Mouse (Mus musculus): ENCODE measurements around the gene Ccnt2.

Ccnt2 gene

DNA sequence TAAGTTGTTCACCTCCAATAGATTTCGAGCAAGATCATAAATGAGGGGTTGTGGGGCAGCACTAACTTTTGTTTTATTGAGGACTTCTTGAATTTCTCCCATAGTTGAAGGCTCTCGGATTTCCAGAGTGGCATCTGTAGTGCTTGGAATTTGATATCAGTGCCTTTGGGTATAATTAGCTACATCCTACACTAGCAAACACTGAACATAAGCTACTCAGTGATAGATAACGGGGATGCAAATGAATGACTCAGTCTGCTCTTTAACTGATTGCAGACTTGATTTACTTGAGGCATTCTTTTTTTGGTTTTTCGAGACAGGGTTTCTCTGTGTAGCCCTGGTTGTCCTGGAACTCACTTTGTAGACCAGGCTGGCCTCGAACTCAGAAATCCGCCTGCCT, 15.0 kb downstream of the Ccnt2 start:
- in situ Hi-C loops (cut with MboI; ENCODE audit: low sequenced_read_pairs), result no loop called here

DNA sequence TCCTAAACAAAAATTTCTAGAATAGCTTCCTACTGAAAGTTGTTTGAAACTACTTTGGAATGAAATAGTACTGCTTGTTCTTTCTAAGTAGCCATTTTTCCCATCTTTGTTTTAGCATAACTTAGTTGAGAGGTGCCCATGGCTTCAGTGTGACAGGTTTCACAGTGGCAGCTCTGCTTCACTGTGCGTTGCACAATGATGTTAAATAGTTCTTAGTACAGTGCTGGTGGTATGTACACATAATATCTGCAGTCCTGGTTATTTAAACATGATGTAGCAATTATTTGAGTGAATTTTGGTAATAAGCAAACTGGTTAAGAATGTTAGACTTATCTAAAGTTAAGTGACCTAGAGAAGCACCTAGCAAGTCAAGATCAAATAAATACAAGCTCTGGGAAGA, 19.5 kb downstream of the Ccnt2 start:
- in situ Hi-C loops (cut with MboI; ENCODE audit: low sequenced_read_pairs), result no loop called here

DNA sequence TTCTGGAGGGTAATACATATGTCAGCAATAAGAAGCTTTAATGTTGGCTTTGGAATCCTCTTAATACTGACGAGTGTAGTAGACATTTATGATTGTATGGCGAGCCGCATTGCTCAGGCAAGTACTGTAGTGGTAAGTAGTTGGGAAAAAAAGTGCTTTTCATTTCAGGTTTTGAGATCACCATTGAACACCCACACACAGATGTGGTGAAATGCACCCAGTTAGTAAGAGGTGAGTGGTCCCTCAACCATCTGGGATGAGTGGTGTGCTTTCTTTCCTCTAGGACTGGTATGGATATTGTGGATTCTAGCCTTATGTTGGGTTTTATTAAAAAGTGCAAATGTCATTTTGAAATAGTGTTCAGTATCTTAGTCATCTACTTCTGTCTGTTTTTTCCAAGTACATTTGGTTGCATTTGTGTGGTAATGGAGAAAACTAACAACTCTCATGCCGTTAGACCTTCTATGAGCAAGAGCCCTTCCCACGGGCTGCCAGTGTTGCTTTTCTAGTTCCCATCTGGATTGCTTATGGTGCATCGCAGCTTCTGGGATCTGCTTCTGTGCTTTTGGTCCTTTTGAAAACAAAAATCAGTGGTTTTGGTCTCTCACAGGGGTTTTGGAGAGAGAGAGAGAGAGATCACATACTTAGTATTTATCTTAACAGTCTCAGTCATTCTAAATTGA, 21.3 kb downstream of the Ccnt2 start:
- in situ Hi-C loops (cut with MboI; ENCODE audit: low sequenced_read_pairs), result no loop called here

DNA sequence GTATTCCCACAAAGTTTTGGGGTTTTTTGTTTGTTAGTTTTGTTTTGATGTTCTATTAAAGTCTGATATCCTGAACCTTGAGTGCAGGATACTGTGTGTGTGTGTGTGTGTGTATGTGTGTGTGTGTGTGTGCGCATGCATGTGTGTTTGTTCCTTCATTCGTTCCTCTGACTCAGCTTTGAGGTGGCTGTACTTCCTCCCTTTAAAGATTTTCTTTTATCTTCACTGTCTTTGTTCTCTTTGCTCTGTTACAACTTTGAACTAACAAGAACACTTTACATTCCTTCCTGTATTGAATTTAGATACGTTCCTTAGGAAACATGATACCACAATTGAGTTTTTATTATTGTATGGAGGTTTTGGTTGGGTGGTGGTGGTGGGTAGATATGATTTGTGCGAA, 22.4 kb downstream of the Ccnt2 start:
- in situ Hi-C loops (cut with MboI; ENCODE audit: low sequenced_read_pairs), result no loop called here

DNA sequence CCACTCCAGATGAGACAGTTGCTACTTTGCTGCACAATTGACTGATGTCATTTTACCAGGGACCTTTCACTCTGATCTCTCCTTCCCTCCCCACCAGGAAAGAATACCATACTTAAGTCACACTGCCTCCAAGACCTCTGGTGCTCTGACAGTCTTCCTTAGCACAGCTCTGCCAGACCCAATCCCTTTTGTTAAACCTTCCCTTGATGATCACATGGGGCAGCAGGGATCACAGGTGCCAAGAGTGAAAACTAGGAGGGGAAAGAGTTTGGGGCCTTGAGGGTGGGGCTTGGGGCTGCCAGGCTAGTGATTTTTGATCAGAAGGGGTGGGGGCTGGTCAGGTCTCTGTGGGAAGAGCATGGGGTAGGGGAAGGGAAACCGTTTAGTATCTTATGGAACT, 22.8 kb downstream of the Ccnt2 start:
- in situ Hi-C loops (cut with MboI; ENCODE audit: low sequenced_read_pairs), result no loop called here

DNA sequence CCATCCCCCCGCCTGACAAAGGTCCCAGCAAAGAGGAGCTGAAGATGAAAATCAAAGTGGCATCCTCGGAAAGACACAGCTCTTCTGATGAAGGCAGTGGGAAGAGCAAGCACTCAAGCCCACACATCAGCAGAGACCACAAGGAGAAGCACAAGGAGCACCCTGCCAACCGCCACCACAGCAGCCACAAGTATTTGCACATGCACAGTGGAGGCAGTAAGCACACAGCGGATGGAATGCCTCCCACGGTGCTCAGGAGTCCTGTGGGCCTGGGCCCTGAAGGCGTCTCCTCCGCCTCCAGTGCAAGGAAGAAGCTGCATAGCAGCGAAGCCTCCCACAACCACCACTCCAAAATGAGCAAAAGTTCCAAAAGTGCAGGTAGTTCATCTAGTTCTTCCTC, 29.0 kb downstream of the Ccnt2 start:
- in situ Hi-C loops (cut with MboI; ENCODE audit: low sequenced_read_pairs), result no loop called here

DNA sequence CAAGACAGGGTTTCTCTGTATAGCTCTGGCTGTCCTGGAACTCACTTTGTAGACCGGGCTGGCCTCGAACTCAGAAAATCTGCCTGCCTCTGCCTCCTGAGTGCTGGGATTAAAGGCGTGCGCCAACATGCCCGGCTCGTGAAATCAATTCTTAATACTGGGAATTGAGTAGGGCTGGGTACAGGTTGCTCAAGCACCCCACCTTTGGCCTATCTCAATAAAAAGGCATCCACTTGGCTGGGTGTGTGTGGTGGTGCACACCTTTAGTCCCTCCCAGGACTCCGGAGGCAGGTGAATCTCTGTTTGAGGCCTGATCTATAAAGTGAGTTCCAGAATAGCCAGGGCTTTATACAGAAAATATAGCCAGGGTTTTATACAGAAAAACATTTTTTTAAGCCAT, 34.7 kb downstream of the Ccnt2 start:
- in situ Hi-C loops (cut with MboI; ENCODE audit: low sequenced_read_pairs), result no loop called here

DNA sequence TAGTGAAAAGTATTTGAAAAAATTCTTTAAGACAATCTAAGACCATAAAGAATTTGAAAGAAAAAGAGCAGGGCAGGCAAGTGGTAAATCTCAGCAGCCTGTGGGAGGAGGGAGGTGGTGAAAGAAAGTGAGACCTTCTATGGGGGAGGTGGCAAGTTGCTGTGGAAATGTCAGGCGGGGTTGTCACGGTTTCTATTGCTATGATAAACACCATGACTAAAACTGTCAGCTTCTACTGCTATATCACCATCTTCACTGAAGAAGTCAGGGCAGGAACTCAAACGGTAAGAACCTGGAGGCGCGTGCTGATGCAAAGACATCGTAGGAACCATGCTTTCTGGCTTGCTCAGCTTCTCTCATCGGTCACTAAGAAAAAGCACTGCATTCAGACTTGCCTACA, 39.0 kb downstream of the Ccnt2 start:
- in situ Hi-C loops (cut with MboI; ENCODE audit: low sequenced_read_pairs), result no loop called here

DNA sequence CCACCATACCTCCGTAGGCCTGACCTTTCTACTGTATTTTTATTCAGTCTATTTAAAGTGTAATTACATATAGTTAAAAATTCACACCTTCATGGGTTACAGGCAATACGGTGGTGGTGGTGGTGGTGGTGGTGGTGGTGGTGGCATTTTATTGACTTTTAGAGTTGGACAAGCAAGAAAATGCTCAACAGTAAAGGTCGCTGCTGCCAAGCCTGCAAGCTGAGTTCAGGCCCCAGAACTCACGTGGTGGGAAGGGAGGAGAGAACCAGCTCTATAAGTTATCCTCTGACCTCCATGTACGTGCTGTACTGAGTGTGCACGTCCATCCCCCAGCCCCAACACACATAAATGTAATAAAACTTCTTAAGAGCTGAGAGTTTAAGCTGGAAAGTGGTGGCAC, 42.4 kb downstream of the Ccnt2 start:
- in situ Hi-C loops (cut with MboI; ENCODE audit: low sequenced_read_pairs), result no loop called here

DNA sequence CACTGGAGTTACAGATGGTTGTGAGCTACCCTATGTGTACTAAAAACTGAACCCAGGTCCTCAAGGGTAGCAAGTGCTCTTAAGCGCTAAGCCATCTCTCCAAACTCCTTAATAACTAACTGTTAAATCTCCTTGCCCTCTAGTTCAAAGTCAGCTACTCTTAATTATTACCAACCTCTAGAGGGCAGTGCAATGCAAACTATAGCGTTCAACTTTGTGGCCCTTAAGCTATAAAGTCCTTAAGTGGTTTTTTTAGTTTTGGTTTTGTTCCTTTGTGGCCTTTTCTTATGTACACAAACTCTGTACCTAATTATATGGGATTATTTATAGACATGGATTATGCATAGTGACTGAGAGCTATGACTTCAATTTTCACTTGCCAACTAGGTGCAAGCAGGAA, 53.4 kb downstream of the Ccnt2 start:
- in situ Hi-C loops (cut with MboI; ENCODE audit: low sequenced_read_pairs), result loop anchor here (25.0 kb wide), 2 partner anchors 310 to 1010 kb away; no protein-coding TSS in a partner anchor

DNA sequence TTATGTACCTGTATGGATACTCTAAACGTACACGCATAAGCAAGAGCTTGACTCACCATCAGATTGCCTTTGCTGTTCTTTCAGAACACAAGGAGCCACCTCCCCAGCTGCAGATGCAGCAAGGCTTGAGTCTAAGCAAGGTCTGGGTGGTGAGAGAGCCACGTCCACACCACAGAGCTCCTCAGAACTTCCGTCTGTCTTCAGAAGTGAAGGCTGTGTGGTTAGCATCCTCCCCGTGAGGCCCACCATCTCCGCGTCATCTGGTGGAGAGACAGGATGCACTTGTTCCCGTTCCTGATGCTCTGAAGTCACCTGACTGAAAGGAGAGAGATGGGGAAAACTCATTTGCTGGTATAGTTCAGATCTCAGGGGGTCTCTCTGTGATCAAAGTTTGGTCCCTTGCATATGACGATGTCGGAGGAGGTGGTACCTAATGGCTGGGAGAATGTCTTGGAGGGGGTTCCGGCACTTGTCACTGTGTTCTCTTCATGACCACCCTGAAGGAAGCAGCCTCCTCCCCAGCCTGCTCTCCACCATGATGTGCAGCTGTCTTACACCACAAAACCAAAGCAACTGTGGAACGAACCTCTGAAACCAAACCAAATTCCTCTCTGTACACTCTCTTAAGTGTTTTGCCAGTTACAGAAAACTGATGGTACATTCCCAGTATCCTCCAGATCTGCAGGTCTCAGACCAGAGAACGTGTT, 56.4 kb downstream of the Ccnt2 start:
- in situ Hi-C loops (cut with MboI; ENCODE audit: low sequenced_read_pairs), result loop anchor here (25.0 kb wide), 2 partner anchors 307 to 1007 kb away; no protein-coding TSS in a partner anchor

DNA sequence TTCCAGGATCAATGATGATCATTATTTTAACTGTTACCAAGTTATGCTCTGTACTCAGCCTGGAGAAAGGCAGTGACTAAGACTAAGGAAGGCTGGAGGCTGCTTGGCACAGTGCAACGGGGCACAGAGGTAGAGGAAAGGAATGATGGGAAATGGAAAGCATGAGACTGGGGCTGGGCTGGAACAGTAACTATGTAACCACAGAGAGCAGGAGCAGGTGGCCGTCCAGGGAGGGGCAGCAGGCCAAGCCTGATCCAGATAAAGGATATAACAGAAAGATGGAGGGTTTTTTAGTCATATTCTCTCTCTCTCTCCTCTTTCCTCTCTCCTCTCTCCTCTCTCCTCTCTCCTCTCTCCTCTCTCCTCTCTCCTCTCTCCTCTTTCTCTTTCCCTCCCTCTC, 59.8 kb downstream of the Ccnt2 start:
- in situ Hi-C loops (cut with MboI; ENCODE audit: low sequenced_read_pairs), result loop anchor here (25.0 kb wide), 2 partner anchors 304 to 1004 kb away; no protein-coding TSS in a partner anchor

DNA sequence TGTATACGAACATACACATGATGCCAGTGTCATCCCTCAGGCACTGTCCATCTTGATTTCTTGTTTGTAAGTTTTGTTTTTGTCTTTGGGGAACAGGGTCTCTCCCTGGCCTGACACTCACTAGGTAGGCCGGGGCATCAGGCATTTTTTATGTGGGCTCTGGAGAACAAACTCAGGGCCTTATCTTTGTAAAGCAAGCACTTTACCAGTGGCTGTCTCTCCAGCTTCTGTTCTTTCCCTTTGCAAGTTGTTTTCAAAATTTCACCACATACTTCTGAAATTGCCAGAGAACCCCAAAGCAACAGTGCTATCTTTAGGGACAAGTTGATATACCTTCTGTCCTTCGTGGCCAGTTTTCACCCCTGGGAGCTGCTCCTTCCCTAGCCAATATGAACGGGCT, 60.2 kb downstream of the Ccnt2 start:
- in situ Hi-C loops (cut with MboI; ENCODE audit: low sequenced_read_pairs), result loop anchor here (25.0 kb wide), 2 partner anchors 303 to 1003 kb away; no protein-coding TSS in a partner anchor

DNA sequence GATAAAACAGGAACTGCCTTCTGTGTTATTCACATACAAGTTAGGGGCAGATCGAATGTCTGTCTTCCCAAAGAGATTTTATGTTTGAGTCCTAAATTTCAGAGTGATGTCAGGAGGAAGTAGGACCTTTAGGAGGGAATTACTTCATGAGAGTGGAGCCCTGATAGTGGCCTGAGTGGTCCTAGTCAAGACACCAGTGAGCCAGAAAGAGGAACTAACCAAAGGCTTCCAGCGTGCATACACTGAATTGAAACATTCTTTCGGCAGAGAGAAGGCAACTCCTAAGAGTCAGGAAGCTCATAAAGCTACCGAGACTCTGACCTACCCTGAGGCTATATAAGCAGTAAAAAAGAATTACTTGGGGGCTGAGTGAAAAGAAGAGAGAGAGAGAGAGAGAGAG, 62.7 kb downstream of the Ccnt2 start:
- in situ Hi-C loops (cut with MboI; ENCODE audit: low sequenced_read_pairs), result loop anchor here (25.0 kb wide), 2 partner anchors 301 to 1001 kb away; no protein-coding TSS in a partner anchor

DNA sequence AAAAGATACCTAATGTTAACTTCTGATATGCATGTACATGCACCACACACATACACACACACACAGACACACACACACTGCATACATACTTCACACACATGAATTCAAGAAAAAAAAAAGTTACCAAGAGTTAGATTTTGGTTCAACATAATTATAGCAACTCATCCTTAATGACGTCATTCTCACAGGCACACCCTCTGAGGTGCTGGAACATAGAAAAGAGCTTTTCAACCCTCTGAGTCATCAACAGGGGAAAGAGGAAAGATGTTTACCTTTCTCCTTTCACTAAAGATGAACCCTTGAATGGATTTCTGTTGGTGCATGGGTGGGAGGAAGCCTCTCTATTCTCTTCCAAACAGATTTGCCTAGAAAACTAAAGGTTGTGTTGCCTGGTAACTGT, 64.6 kb downstream of the Ccnt2 start:
- in situ Hi-C loops (cut with MboI; ENCODE audit: low sequenced_read_pairs), result loop anchor here (25.0 kb wide), 2 partner anchors 299 to 999 kb away; no protein-coding TSS in a partner anchor

DNA sequence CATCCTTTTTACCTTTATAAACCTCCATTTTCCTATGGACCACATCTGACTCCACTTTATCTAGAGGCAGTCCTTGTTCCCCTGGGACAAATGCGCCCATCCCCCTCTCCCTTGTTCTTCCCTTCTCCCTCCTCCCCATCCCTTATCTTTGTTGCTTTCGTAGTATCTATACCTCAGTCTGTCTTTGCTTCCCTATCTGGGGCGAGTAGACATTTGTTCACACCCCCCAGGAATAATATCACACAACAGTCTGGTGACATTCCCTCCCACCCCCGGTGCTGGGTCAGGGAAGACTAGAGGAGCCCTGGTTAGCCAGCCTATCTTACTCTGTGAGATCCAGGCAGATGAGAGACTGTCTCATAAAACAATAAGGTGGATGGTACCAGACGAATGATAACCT, 71.5 kb downstream of the Ccnt2 start:
- in situ Hi-C loops (cut with MboI; ENCODE audit: low sequenced_read_pairs), result loop anchor here (25.0 kb wide), 2 partner anchors 292 to 992 kb away; no protein-coding TSS in a partner anchor

DNA sequence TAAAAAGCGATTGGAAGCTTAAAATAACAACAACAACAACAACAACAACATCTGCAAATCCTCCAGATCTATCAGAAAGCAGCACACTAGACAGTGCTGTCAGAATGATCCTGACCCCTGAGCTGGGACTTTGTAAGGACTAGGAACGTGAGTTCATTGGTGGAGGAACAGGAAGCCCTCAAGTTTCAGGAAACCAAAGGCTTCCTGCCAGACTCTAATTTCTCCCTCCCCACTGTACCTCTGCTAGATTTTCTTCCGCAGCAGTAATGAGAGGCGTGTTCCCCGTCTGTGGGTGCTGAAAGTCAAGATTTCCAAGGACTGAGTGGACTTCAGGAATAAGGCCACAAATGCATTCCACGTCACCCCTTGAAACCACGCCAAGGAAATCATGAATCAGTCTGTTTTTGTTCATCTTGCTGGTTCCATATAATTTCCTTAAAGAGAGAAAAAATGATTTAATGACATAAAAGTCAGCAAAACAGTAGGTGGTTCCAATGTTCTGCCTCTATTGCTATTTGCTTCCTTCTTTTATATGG, 76.2 kb downstream of the Ccnt2 start:
- in situ Hi-C loops (cut with MboI; ENCODE audit: low sequenced_read_pairs), result no loop called here

DNA sequence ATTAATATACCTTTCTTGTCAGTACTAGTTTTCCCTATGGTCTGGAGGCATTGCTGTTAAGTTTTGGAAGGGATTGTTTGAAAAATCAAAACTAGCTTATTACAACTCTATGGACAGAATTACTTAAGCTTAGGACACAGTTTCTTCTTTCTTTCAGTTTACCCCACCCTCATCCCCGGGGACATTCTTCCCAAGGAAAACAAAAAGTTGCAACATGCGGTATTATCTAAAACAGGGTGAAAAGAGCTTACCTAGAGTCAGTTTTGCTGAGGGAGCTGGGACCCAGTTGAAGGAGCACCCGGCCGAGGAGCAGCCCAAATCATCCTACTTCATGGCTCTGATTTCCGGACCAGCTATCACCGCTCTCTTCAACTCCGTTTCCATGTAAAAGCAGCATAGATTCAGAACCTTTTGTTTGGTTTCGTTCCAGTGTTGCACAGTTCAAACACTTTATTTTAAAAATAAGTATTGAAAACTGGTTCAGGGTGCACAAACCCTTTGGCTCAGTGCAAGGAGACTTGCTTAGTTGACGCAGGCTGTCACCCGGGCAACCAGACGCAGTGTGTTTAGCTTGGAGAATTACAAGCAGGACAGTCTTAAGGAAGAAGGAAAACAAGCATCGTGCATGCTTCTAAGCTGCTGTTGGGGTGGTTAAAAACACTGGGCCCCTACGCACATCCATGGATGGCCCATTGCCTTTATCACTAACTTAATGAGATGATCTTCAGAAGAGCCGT, 80.7 kb downstream of the Ccnt2 start, which contains the start of gene Map3k19:
Gene Map3k19 (minus strand): TSS at position 546 of the 737 bp plus-strand sequence.
- in situ Hi-C loops (cut with MboI; ENCODE audit: low sequenced_read_pairs), result no loop called here
